Mouse (Mus musculus) stomach, postnatal 0 days (tissue): ENCODE results near the gene Cbx7.

ENCODE experiments used
- CTCF ChIP-seq: IDR thresholded peaks from 2 replicates; pipeline ENCODE4 v1.5.1; 2016; ENCODE audit warnings: antibody characterized with exemption, low read depth, mild to moderate bottlenecking, moderate library complexity
- EP300 ChIP-seq: optimal IDR thresholded peaks from 2 replicates; pipeline ENCODE3; 2016; ENCODE audit warnings: antibody characterized with exemption

DNA sequence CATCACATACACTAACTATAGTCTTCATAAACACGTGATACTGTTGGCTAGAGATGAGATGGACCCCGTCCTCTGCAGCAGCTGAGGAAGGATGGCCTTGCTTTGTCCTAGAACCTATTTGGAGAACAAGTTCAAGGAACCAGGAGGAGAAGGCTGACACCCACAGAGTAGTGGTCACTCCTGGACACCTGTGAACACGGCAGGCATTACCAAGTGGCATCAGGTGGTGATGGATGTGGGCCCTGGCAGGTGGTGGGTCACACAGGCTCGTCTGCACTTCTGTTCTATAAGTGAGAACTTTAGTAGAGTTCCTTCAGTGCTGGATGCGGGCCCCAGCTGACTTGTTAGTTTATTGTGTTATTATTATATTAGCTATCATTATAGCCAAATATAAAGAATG lies 86.1 kb downstream of the Cbx7 start:
- TF ChIP-seq EP300 (no peak), CTCF (no peak)
